Mouse (Mus musculus) kidney, embryonic 16.5 days (tissue): ENCODE data around the gene Entpd7. TPM values are rescaled to one million over a fixed set of nuclear protein-coding genes. Genes with fewer than 3 reads are reported as not detected.

Source experiments
- ATAC-seq: fragments of 200-750 bp; cut with Nextera tagmentation; 2 replicates; pipeline ENCODE4 v1.8.0; 2017; ENCODE audit warnings: moderate TSS enrichment; ENCODE audit not compliant: low FRiP score, low TSS enrichment
- H3K27ac ChIP-seq: fragments of 300-500 bp; sonication (generic); 2 replicates; pipeline ENCODE4 v1.5.1; 2014; ENCODE audit warnings: low read length
- H3K27me3 ChIP-seq: fragments of 300-500 bp; sonication (generic); 2 replicates; pipeline ENCODE4 v1.6.1; 2014; ENCODE audit warnings: low read length, control low read depth, mixed read lengths; ENCODE audit not compliant: insufficient read depth
- H3K36me3 ChIP-seq: fragments of 300-500 bp; sonication (generic); 2 replicates; pipeline ENCODE4 v1.6.1; 2014; ENCODE audit warnings: low read length, control low read depth, mixed read lengths; ENCODE audit not compliant: insufficient read depth
- H3K4me1 ChIP-seq: fragments of 300-500 bp; sonication (generic); 2 replicates; pipeline ENCODE4 v1.6.1; 2014; ENCODE audit warnings: low read length, control low read depth, mixed read lengths; ENCODE audit not compliant: insufficient read depth
- H3K4me2 ChIP-seq: fragments of 300-500 bp; sonication (generic); replicated peaks from 2 replicates; pipeline ENCODE4 v1.6.1; 2014; ENCODE audit warnings: low read depth, low read length
- H3K4me3 ChIP-seq: fragments of 300-500 bp; sonication (generic); 2 replicates; pipeline ENCODE4 v1.5.1; 2014; ENCODE audit warnings: mild to moderate bottlenecking, low read length
- H3K9ac ChIP-seq: fragments of 300-500 bp; sonication (generic); replicated peaks from 2 replicates; pipeline ENCODE4 v1.6.1; 2014; ENCODE audit warnings: low read length
- H3K9me3 ChIP-seq: fragments of 300-500 bp; sonication (generic); 2 replicates; pipeline ENCODE4 v1.6.1; 2016; ENCODE audit warnings: low read length, control low read depth
- WGBS: fragments of 180-500 bp; shearing (Covaris S2); extraction: QIAGEN DNeasy Blood & Tissue Kit; methylation state at CpG from one replicate; pipeline ENCODE4 v1.1.7; 2014; 5-methylcytosine and 5-hydroxymethylcytosine counted together
- polyA plus RNA-seq: library from polyadenylated mRNA; unstranded; fragments of >200 nt; fragmentation: Nextera tagmentation; extraction: Ambion mirVana; gene quantifications from 2 replicates; pipeline ENCODE4 v1.2.1, GENCODE M21; 2015

Entpd7 gene
- polyA plus RNA-seq, 1 experiment from 2014 or later, result 12.9 TPM

- Histone ChIP-seq H3K4me3 (no peak overlapping the region), H3K4me2 (no peak overlapping the region), H3K27ac (no peak overlapping the region), H3K4me1 (no peaks in the 10 kb centered on the region), H3K27me3 (no peaks in the 10 kb centered on the region), H3K36me3 (no peaks in the 10 kb centered on the region), H3K9me3 (no peaks in the 10 kb centered on the region), H3K9ac (no peak overlapping the region)
- 59% methylated on average over 2 of the region's 2 CpGs for WGBS
- no peak for ATAC-seq
These were observed 87.8 kb downstream of the Entpd7 start for GRCm38 (mm10) chr19:43777308-43777707.

DNA sequence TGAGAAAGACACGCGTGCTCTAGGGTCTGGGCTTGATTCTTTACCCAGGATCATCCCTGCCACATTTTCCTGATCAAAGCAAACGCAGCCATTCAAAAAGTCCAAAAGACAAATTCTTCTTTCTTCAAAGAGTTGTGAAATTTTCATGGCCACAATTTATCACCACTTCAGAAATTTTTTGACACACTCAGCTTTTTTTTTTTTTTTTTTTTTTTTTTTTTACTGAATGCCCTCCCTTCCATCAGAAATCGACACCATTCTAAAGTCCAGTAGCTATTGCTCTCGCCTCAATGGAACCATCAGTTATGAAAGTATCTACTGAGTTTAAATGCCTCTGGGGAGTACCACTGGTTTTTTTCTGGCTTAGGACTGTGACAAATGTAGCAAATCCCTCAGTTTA is 90.9 kb downstream of the Entpd7 start:
- no peak for ATAC-seq
- no peak overlapping the region for H3K9ac ChIP-seq
- no peaks in the 10 kb centered on the region for H3K4me1 ChIP-seq
- 84% methylated on average over 5 of the region's 5 CpGs for whole genome bisulfite sequencing
- no peak overlapping the region for H3K4me3 ChIP-seq
- no peak overlapping the region for H3K27ac ChIP-seq
- H3K27me3 ChIP-seq, result no peaks in the 10 kb centered on the region
- H3K36me3 ChIP-seq, result no peaks in the 10 kb centered on the region
- H3K4me2 ChIP-seq, result no peak overlapping the region
- H3K9me3 ChIP-seq, result no peaks in the 10 kb centered on the region

- WGBS, result 78% methylated on average over 3 of the region's 3 CpGs
- no peak for ATAC-seq
- H3K9ac ChIP-seq, result no peak within 1 kb of the TSS
- peak within 1 kb of the TSS; percentile 16; the same call in 1 of the 2 replicates for H3K4me3 ChIP-seq
- H3K27ac ChIP-seq, result no peak within 1 kb of the TSS
- no peak within 1 kb of the TSS for H3K4me2 ChIP-seq
- H3K36me3 ChIP-seq, result no peaks in the 10 kb centered on the region
- H3K4me1 ChIP-seq, result no peaks in the 10 kb centered on the region
- no peaks in the 10 kb centered on the region for H3K9me3 ChIP-seq
- H3K27me3 ChIP-seq, result no peaks in the 10 kb centered on the region
These were observed 92.5 kb downstream of the Entpd7 start, which contains the start of gene Abcc2 for GRCm38 (mm10) chr19:43781980-43782379. Abcc2 (plus strand) TSS chr19:43782192.

Other genes starting within 250 kb of the Entpd7 start
- 0.05 and 0.27 TPM in 2 replicates for gene Cnnm1, start 249.2 kb upstream of the Entpd7 start, polyA plus RNA-seq
- 65.9 and 69.1 TPM in 2 replicates for gene Got1, start 165.1 kb upstream of the Entpd7 start, polyA plus RNA-seq
- gene Nkx2-3, start 77.3 kb upstream of the Entpd7 start, polyA plus RNA-seq, result 0.07 TPM in 1 of 2 replicates, not detected in the other
- 15.5 and 15.7 TPM in 2 replicates for gene Slc25a28, start 14.8 kb upstream of the Entpd7 start, polyA plus RNA-seq
- 15.3 and 18.5 TPM in 2 replicates for gene Cutc, start 63.3 kb downstream of the Entpd7 start, polyA plus RNA-seq
- gene Cox15, start 63.3 kb downstream of the Entpd7 start, polyA plus RNA-seq, result 12.0 and 15.6 TPM in 2 replicates
- 4.9 and 5.7 TPM in 2 replicates for gene Abcc2, start 92.5 kb downstream of the Entpd7 start, polyA plus RNA-seq